Mouse (Mus musculus): ENCODE measurements around the gene Sugct. TPM values are rescaled to one million over a fixed set of nuclear protein-coding genes. Genes with fewer than 3 reads are reported as not detected.

The Sugct gene
- polyA plus RNA-seq, 1 experiment from 2014 or later: 2.7 TPM

- DNase-seq (ENCODE audit: low spot score) (no peak), ATAC-seq (ENCODE audit: insufficient read depth, low FRiP score, low TSS enrichment) (no peak)
- H3K27ac ChIP-seq (ENCODE audit: low read depth, low read length): no peak overlapping the region
- H3K27me3 ChIP-seq (ENCODE audit: control insufficient read depth, insufficient read depth, low read length): no peaks in the 10 kb centered on the region
- no peak overlapping the region for H3K4me3 ChIP-seq (ENCODE audit: low read depth, low read length)
- 74% methylated on average over 3 of the region's 3 CpGs for WGBS
- H3K36me3 ChIP-seq (ENCODE audit: control insufficient read depth, insufficient read depth, low read length): no peaks in the 10 kb centered on the region
- no peak overlapping the region for H3K9ac ChIP-seq (ENCODE audit: low read length)
- H3K4me2 ChIP-seq (ENCODE audit: low read depth): no peak overlapping the region
- no peaks in the 10 kb centered on the region for H3K4me1 ChIP-seq (ENCODE audit: control insufficient read depth, insufficient read depth, low read length)
- no peaks in the 10 kb centered on the region for H3K9me3 ChIP-seq (ENCODE audit: control insufficient read depth, low read length)
These were observed 530.6 kb downstream of the Sugct start for GRCm38 (mm10) chr13:17164721-17165120.

- no peak for DNase-seq (ENCODE audit: low spot score)
These were observed 548.8 kb downstream of the Sugct start for GRCm38 (mm10) chr13:17146441-17146992.

GRCm38 (mm10) chr13:17116073-17116472 lies 579.3 kb downstream of the Sugct start:
- WGBS: 53% methylated on average over 3 of the region's 3 CpGs
- no peaks in the 10 kb centered on the region for H3K36me3 ChIP-seq (ENCODE audit: control insufficient read depth, insufficient read depth, low read length)
- DNase-seq (ENCODE audit: low spot score) (no peak), ATAC-seq (ENCODE audit: insufficient read depth, low FRiP score, low TSS enrichment) (no peak)
- no peak overlapping the region for H3K9ac ChIP-seq (ENCODE audit: low read length)
- no peak overlapping the region for H3K4me2 ChIP-seq (ENCODE audit: low read depth)
- no peak overlapping the region for H3K4me3 ChIP-seq (ENCODE audit: low read depth, low read length)
- no peaks in the 10 kb centered on the region for H3K27me3 ChIP-seq (ENCODE audit: control insufficient read depth, insufficient read depth, low read length)
- H3K4me1 ChIP-seq (ENCODE audit: control insufficient read depth, insufficient read depth, low read length): no peaks in the 10 kb centered on the region
- H3K9me3 ChIP-seq (ENCODE audit: control insufficient read depth, low read length): no peaks in the 10 kb centered on the region
- no peak overlapping the region for H3K27ac ChIP-seq (ENCODE audit: low read depth, low read length)

More at GRCm38 (mm10) chr13:17146441-17146992, 548.8 kb downstream of the Sugct start:
- Histone ChIP-seq H3K4me3 (ENCODE audit: low read depth, low read length) (no peak overlapping the region), H3K4me2 (ENCODE audit: low read depth) (no peak overlapping the region), H3K27me3 (ENCODE audit: control insufficient read depth, insufficient read depth, low read length) (no peaks in the 10 kb centered on the region), H3K4me1 (ENCODE audit: control insufficient read depth, insufficient read depth, low read length) (no peaks in the 10 kb centered on the region), H3K27ac (ENCODE audit: low read depth, low read length) (no peak overlapping the region), H3K9me3 (ENCODE audit: control insufficient read depth, low read length) (no peaks in the 10 kb centered on the region), H3K9ac (ENCODE audit: low read length) (no peak overlapping the region), H3K36me3 (ENCODE audit: control insufficient read depth, insufficient read depth, low read length) (no peaks in the 10 kb centered on the region)
- ATAC-seq (ENCODE audit: insufficient read depth, low FRiP score, low TSS enrichment): no peak

GRCm38 (mm10) chr13:17102372-17102771 lies 593.0 kb downstream of the Sugct start:
- Histone ChIP-seq H3K27me3 (ENCODE audit: control insufficient read depth, insufficient read depth, low read length) (no peaks in the 10 kb centered on the region), H3K4me1 (ENCODE audit: control insufficient read depth, insufficient read depth, low read length) (no peaks in the 10 kb centered on the region), H3K4me2 (ENCODE audit: low read depth) (no peak overlapping the region), H3K4me3 (ENCODE audit: low read depth, low read length) (no peak overlapping the region), H3K36me3 (ENCODE audit: control insufficient read depth, insufficient read depth, low read length) (no peaks in the 10 kb centered on the region), H3K27ac (ENCODE audit: low read depth, low read length) (no peak overlapping the region), H3K9ac (ENCODE audit: low read length) (no peak overlapping the region), H3K9me3 (ENCODE audit: control insufficient read depth, low read length) (no peaks in the 10 kb centered on the region)
- no peak for DNase-seq (ENCODE audit: low spot score)
- 86% methylated on average over 1 of the region's 1 CpGs for WGBS
- no peak for ATAC-seq (ENCODE audit: insufficient read depth, low FRiP score, low TSS enrichment)

- no peaks in the 10 kb centered on the region for H3K4me1 ChIP-seq (ENCODE audit: control insufficient read depth, insufficient read depth, low read length)
- DNase-seq (ENCODE audit: low spot score) (no peak), ATAC-seq (ENCODE audit: insufficient read depth, low FRiP score, low TSS enrichment) (no peak)
- H3K36me3 ChIP-seq (ENCODE audit: control insufficient read depth, insufficient read depth, low read length): no peaks in the 10 kb centered on the region
- H3K27me3 ChIP-seq (ENCODE audit: control insufficient read depth, insufficient read depth, low read length): no peaks in the 10 kb centered on the region
- H3K4me3 ChIP-seq (ENCODE audit: low read depth, low read length): no peak overlapping the region
- no peak overlapping the region for H3K27ac ChIP-seq (ENCODE audit: low read depth, low read length)
- WGBS: 83% methylated on average over 2 of the region's 2 CpGs
- no peak overlapping the region for H3K4me2 ChIP-seq (ENCODE audit: low read depth)
- no peaks in the 10 kb centered on the region for H3K9me3 ChIP-seq (ENCODE audit: control insufficient read depth, low read length)
- no peak overlapping the region for H3K9ac ChIP-seq (ENCODE audit: low read length)
These were observed 608.8 kb downstream of the Sugct start for GRCm38 (mm10) chr13:17086547-17086946.

- Histone ChIP-seq H3K4me2 (ENCODE audit: low read depth) (no peak overlapping the region), H3K4me1 (ENCODE audit: control insufficient read depth, insufficient read depth, low read length) (no peaks in the 10 kb centered on the region), H3K36me3 (ENCODE audit: control insufficient read depth, insufficient read depth, low read length) (no peaks in the 10 kb centered on the region), H3K9ac (ENCODE audit: low read length) (no peak overlapping the region), H3K4me3 (ENCODE audit: low read depth, low read length) (no peak overlapping the region), H3K27me3 (ENCODE audit: control insufficient read depth, insufficient read depth, low read length) (no peaks in the 10 kb centered on the region), H3K9me3 (ENCODE audit: control insufficient read depth, low read length) (no peaks in the 10 kb centered on the region), H3K27ac (ENCODE audit: low read depth, low read length) (no peak overlapping the region)
- ATAC-seq (ENCODE audit: insufficient read depth, low FRiP score, low TSS enrichment): no peak
- no peak for DNase-seq (ENCODE audit: low spot score)
These were observed 609.2 kb downstream of the Sugct start for GRCm38 (mm10) chr13:17086146-17086545.

- Histone ChIP-seq H3K4me3 (ENCODE audit: low read depth, low read length) (no peak overlapping the region), H3K4me2 (ENCODE audit: low read depth) (no peak overlapping the region), H3K27me3 (ENCODE audit: control insufficient read depth, insufficient read depth, low read length) (no peaks in the 10 kb centered on the region), H3K4me1 (ENCODE audit: control insufficient read depth, insufficient read depth, low read length) (no peaks in the 10 kb centered on the region), H3K9ac (ENCODE audit: low read length) (no peak overlapping the region), H3K36me3 (ENCODE audit: control insufficient read depth, insufficient read depth, low read length) (no peaks in the 10 kb centered on the region), H3K27ac (ENCODE audit: low read depth, low read length) (no peak overlapping the region), H3K9me3 (ENCODE audit: control insufficient read depth, low read length) (no peaks in the 10 kb centered on the region)
- DNase-seq (ENCODE audit: low spot score): no peak
- ATAC-seq (ENCODE audit: insufficient read depth, low FRiP score, low TSS enrichment): no peak
- 55% methylated on average over 6 of the region's 6 CpGs for WGBS
These were observed 610.2 kb downstream of the Sugct start for GRCm38 (mm10) chr13:17084946-17085852.

- Histone ChIP-seq H3K9me3 (ENCODE audit: control insufficient read depth, low read length) (no peaks in the 10 kb centered on the region), H3K27me3 (ENCODE audit: control insufficient read depth, insufficient read depth, low read length) (no peaks in the 10 kb centered on the region), H3K4me3 (ENCODE audit: low read depth, low read length) (no peak overlapping the region), H3K36me3 (ENCODE audit: control insufficient read depth, insufficient read depth, low read length) (no peaks in the 10 kb centered on the region), H3K4me1 (ENCODE audit: control insufficient read depth, insufficient read depth, low read length) (no peaks in the 10 kb centered on the region), H3K27ac (ENCODE audit: low read depth, low read length) (no peak overlapping the region), H3K9ac (ENCODE audit: low read length) (no peak overlapping the region), H3K4me2 (ENCODE audit: low read depth) (no peak overlapping the region)
- ATAC-seq (ENCODE audit: insufficient read depth, low FRiP score, low TSS enrichment) (no peak), DNase-seq (ENCODE audit: low spot score) (no peak)
- 79% methylated on average over 2 of the region's 2 CpGs for WGBS
These were observed 613.7 kb downstream of the Sugct start for GRCm38 (mm10) chr13:17081618-17082017.

- ATAC-seq (ENCODE audit: insufficient read depth, low FRiP score, low TSS enrichment) (no peak), DNase-seq (ENCODE audit: low spot score) (no peak)
- Histone ChIP-seq H3K27me3 (ENCODE audit: control insufficient read depth, insufficient read depth, low read length) (no peaks in the 10 kb centered on the region), H3K9me3 (ENCODE audit: control insufficient read depth, low read length) (no peaks in the 10 kb centered on the region), H3K4me2 (ENCODE audit: low read depth) (no peak overlapping the region), H3K27ac (ENCODE audit: low read depth, low read length) (no peak overlapping the region), H3K4me3 (ENCODE audit: low read depth, low read length) (no peak overlapping the region), H3K9ac (ENCODE audit: low read length) (no peak overlapping the region), H3K36me3 (ENCODE audit: control insufficient read depth, insufficient read depth, low read length) (no peaks in the 10 kb centered on the region), H3K4me1 (ENCODE audit: control insufficient read depth, insufficient read depth, low read length) (no peaks in the 10 kb centered on the region)
- 75% methylated on average over 3 of the region's 3 CpGs for WGBS
These were observed 629.8 kb downstream of the Sugct start for GRCm38 (mm10) chr13:17065552-17065951.
